Mouse (Mus musculus) bone marrow macrophage, adult 2 months (primary cell): ENCODE results near the gene Col11a1.

Experiments
- CTCF ChIP-seq: IDR thresholded peaks from 2 replicates; pipeline ENCODE4 v1.5.1; 2012; ENCODE audit warnings: low read depth, mild to moderate bottlenecking, low read length, moderate library complexity
- POLR2A ChIP-seq: IDR thresholded peaks from 2 replicates; pipeline ENCODE4 v1.6.1; 2012; ENCODE audit warnings: mild to moderate bottlenecking, low read depth, low read length, borderline replicate concordance

GRCm38 (mm10) chr3:114229501-114229900 is 199.2 kb downstream of the Col11a1 start:
- TF ChIP-seq CTCF (no peak), POLR2A (no peak)
